Mouse (Mus musculus) limb, embryonic 13.5 days (tissue): ENCODE measurements around the gene Spout1. TPM values are rescaled to one million over a fixed set of nuclear protein-coding genes. Genes with fewer than 3 reads are reported as not detected.
A peak's percentile ranks its signal among the peaks of the same experiment; 100 is the strongest.
"Not testable (repeated sequence)": the region's sequence is repeated elsewhere in the genome, so short reads cannot be mapped to it uniquely, and the experiment has no call there.

Experiments used
- ATAC-seq: fragments of 200-750 bp; cut with Nextera tagmentation; 2 replicates; pipeline ENCODE4 v1.8.0; 2017; ENCODE audit warnings: low read depth, moderate number of reproducible peaks, moderate TSS enrichment; ENCODE audit not compliant: low FRiP score
- H3K27ac ChIP-seq: fragments of 300-500 bp; sonication (generic); 2 replicates; pipeline ENCODE4 v1.5.1; 2015; ENCODE audit warnings: inconsistent platforms, mild to moderate bottlenecking, moderate library complexity
- H3K27me3 ChIP-seq: fragments of 300-500 bp; sonication (generic); 2 replicates; pipeline ENCODE4 v1.6.1; 2015; ENCODE audit warnings: mild to moderate bottlenecking, inconsistent platforms
- H3K36me3 ChIP-seq: fragments of 300-500 bp; sonication (generic); 2 replicates; pipeline ENCODE4 v1.6.1; 2015; ENCODE audit warnings: inconsistent platforms, mild to moderate bottlenecking, moderate library complexity
- H3K4me1 ChIP-seq: fragments of 300-500 bp; sonication (generic); 2 replicates; pipeline ENCODE4 v1.6.1; 2015; ENCODE audit warnings: inconsistent platforms
- H3K4me2 ChIP-seq: fragments of 300-500 bp; sonication (generic); replicated peaks from 2 replicates; pipeline ENCODE4 v1.6.1; 2015; ENCODE audit warnings: inconsistent platforms, mild to moderate bottlenecking, moderate library complexity
- H3K4me3 ChIP-seq: fragments of 300-500 bp; sonication (generic); 2 replicates; pipeline ENCODE4 v1.5.1; 2015; ENCODE audit warnings: moderate library complexity, mild to moderate bottlenecking, inconsistent platforms
- H3K9ac ChIP-seq: fragments of 300-500 bp; sonication (generic); 2 replicates; pipeline ENCODE4 v1.6.1; 2015; ENCODE audit warnings: mild to moderate bottlenecking, inconsistent platforms
- H3K9me3 ChIP-seq: fragments of 300-500 bp; sonication (generic); 2 replicates; pipeline ENCODE4 v1.6.1; 2016; ENCODE audit warnings: inconsistent platforms
- WGBS: fragments of 180-500 bp; shearing (Covaris S2); methylation state at CpG from one replicate; pipeline ENCODE4 v1.1.7; 2015; 5-methylcytosine and 5-hydroxymethylcytosine counted together
- polyA plus RNA-seq: library from polyadenylated mRNA; unstranded; fragments of >200 nt; fragmentation: Nextera tagmentation; extraction: Ambion mirVana; gene quantifications from 2 replicates; pipeline ENCODE4 v1.2.1, GENCODE M21; 2015

Gene Spout1
- polyA plus RNA-seq, 1 experiment from 2014 or later = 96.7 TPM

GRCm38 (mm10) chr2:30175897-30176296 lies 2.4 kb downstream of the Spout1 start:
- Histone ChIP-seq H3K27me3 (no peaks in the 10 kb centered on the region), H3K36me3 (peaks cover 52% of the 10 kb centered on the region), H3K4me2 (no peak overlapping the region), H3K4me1 (peaks cover 23% of the 10 kb centered on the region), H3K4me3 (no peak overlapping the region), H3K9ac (no peak overlapping the region), H3K27ac (no peak overlapping the region), H3K9me3 (0 out of 2 replicates have a peak, but pooled peaks cover 4% of the 10 kb centered on the region)
- no peak for ATAC-seq
- WGBS = 87% methylated on average over 8 of the region's 8 CpGs

- peaks cover 23% of the 10 kb centered on the region for H3K4me1 ChIP-seq
- H3K27me3 ChIP-seq = no peaks in the 10 kb centered on the region
- no peak overlapping the region for H3K4me2 ChIP-seq
- no peak overlapping the region for H3K27ac ChIP-seq
- no peak overlapping the region for H3K9ac ChIP-seq
- ATAC-seq = no peak
- H3K4me3 ChIP-seq = no peak overlapping the region
- peaks cover 52% of the 10 kb centered on the region for H3K36me3 ChIP-seq
- 95% methylated on average over 20 of the region's 20 CpGs for WGBS
- H3K9me3 ChIP-seq = 0 out of 2 replicates have a peak, but pooled peaks cover 4% of the 10 kb centered on the region
Measured at GRCm38 (mm10) chr2:30173541-30174240, 4.6 kb downstream of the Spout1 start.

GRCm38 (mm10) chr2:30171997-30172382 lies 6.3 kb downstream of the Spout1 start:
- peaks cover 7% of the 10 kb centered on the region for H3K9me3 ChIP-seq
- H3K4me3 ChIP-seq = peak overlapping the region; percentile 69
- H3K4me2 ChIP-seq = peak overlapping the region; percentile 92
- no peaks in the 10 kb centered on the region for H3K27me3 ChIP-seq
- no peak for ATAC-seq
- peaks cover 47% of the 10 kb centered on the region for H3K36me3 ChIP-seq
- peaks cover 14% of the 10 kb centered on the region for H3K4me1 ChIP-seq
- WGBS = 1% methylated on average over 19 of the region's 19 CpGs
- H3K9ac ChIP-seq = peak overlapping the region; percentile 77
- peak overlapping the region; percentile 87; the same call in 1 of the 2 replicates for H3K27ac ChIP-seq

GRCm38 (mm10) chr2:30171371-30171996 lies 6.8 kb downstream of the Spout1 start, which contains the start of gene Endog:
Gene Endog (plus strand): TSS chr2:30171493.
- Histone ChIP-seq H3K4me2 (peak within 1 kb of the TSS; percentile 92), H3K27ac (peak within 1 kb of the TSS; percentile 87; the same call in 1 of the 2 replicates), H3K36me3 (peaks cover 42% of the 10 kb centered on the region), H3K4me3 (peak within 1 kb of the TSS; percentile 69), H3K27me3 (no peaks in the 10 kb centered on the region), H3K4me1 (peaks cover 11% of the 10 kb centered on the region), H3K9me3 (peaks cover 12% of the 10 kb centered on the region), H3K9ac (peak within 1 kb of the TSS; percentile 77)
- under 1% methylated on average over 75 of the region's 75 CpGs for WGBS
- ATAC-seq = peak; percentile 95

- no peaks in the 10 kb centered on the region for H3K4me1 ChIP-seq
- H3K9ac ChIP-seq = no peak overlapping the region
- no peaks in the 10 kb centered on the region for H3K27me3 ChIP-seq
- H3K9me3 ChIP-seq = peaks cover 17% of the 10 kb centered on the region
- WGBS = 61% methylated on average over 4 of the region's 4 CpGs
- H3K36me3 ChIP-seq = no peaks in the 10 kb centered on the region
- no peak overlapping the region for H3K4me2 ChIP-seq
- H3K27ac ChIP-seq = no peak overlapping the region
- no peak overlapping the region for H3K4me3 ChIP-seq
- no peak for ATAC-seq
Measured at GRCm38 (mm10) chr2:30166677-30167076, 11.6 kb downstream of the Spout1 start.

- Histone ChIP-seq H3K36me3 (no peaks in the 10 kb centered on the region), H3K4me1 (no peaks in the 10 kb centered on the region), H3K9ac (no peak overlapping the region), H3K4me3 (no peak overlapping the region), H3K27me3 (no peaks in the 10 kb centered on the region), H3K9me3 (peaks cover 17% of the 10 kb centered on the region), H3K27ac (no peak overlapping the region), H3K4me2 (no peak overlapping the region)
- no peak for ATAC-seq
- WGBS = 55% methylated on average over 9 of the region's 9 CpGs
Measured at GRCm38 (mm10) chr2:30164340-30164932, 13.8 kb downstream of the Spout1 start.

- no peaks in the 10 kb centered on the region for H3K4me1 ChIP-seq
- no peak overlapping the region for H3K4me2 ChIP-seq
- H3K9me3 ChIP-seq = peaks cover 13% of the 10 kb centered on the region
- no peak overlapping the region for H3K9ac ChIP-seq
- H3K4me3 ChIP-seq = no peak overlapping the region
- H3K36me3 ChIP-seq = no peaks in the 10 kb centered on the region
- H3K27ac ChIP-seq = no peak overlapping the region
- no peaks in the 10 kb centered on the region for H3K27me3 ChIP-seq
- ATAC-seq = no peak
Measured at GRCm38 (mm10) chr2:30161809-30162208, 16.4 kb downstream of the Spout1 start.

- ATAC-seq, H3K4me3 ChIP-seq: not testable (repeated sequence)
- 78% methylated on average over 7 of the region's 10 CpGs for WGBS
Measured at GRCm38 (mm10) chr2:30159871-30160270, 18.4 kb downstream of the Spout1 start.

GRCm38 (mm10) chr2:30152616-30153015 lies 25.6 kb downstream of the Spout1 start:
- no peak overlapping the region for H3K27ac ChIP-seq
- H3K27me3 ChIP-seq = no peaks in the 10 kb centered on the region
- H3K4me3 ChIP-seq = no peak overlapping the region
- ATAC-seq = no peak
- H3K4me2 ChIP-seq = no peak overlapping the region
- H3K9me3 ChIP-seq = no peaks in the 10 kb centered on the region
- no peak overlapping the region for H3K9ac ChIP-seq
- WGBS = 84% methylated on average over 8 of the region's 8 CpGs
- peaks cover 45% of the 10 kb centered on the region for H3K36me3 ChIP-seq
- no peaks in the 10 kb centered on the region for H3K4me1 ChIP-seq

More at GRCm38 (mm10) chr2:30159871-30160270, 18.4 kb downstream of the Spout1 start:
- not testable (repeated sequence) for H3K4me1 ChIP-seq, H3K36me3 ChIP-seq, H3K9me3 ChIP-seq, H3K27ac ChIP-seq, H3K9ac ChIP-seq, H3K27me3 ChIP-seq, H3K4me2 ChIP-seq

GRCm38 (mm10) chr2:30151840-30152239 lies 26.4 kb downstream of the Spout1 start:
- Histone ChIP-seq H3K36me3 (peaks cover 53% of the 10 kb centered on the region), H3K27me3 (no peaks in the 10 kb centered on the region), H3K9me3 (no peaks in the 10 kb centered on the region), H3K4me3 (no peak overlapping the region), H3K9ac (no peak overlapping the region), H3K27ac (no peak overlapping the region), H3K4me1 (no peaks in the 10 kb centered on the region), H3K4me2 (no peak overlapping the region)
- WGBS = 87% methylated on average over 11 of the region's 11 CpGs
- no peak for ATAC-seq

GRCm38 (mm10) chr2:30147466-30147865 lies 30.8 kb downstream of the Spout1 start:
- Histone ChIP-seq H3K9ac (no peak overlapping the region), H3K36me3 (peaks cover 92% of the 10 kb centered on the region), H3K27ac (no peak overlapping the region), H3K4me2 (no peak overlapping the region), H3K4me3 (no peak overlapping the region), H3K27me3 (no peaks in the 10 kb centered on the region), H3K9me3 (no peaks in the 10 kb centered on the region), H3K4me1 (no peaks in the 10 kb centered on the region)
- WGBS = 94% methylated on average over 4 of the region's 4 CpGs
- no peak for ATAC-seq

- H3K9ac ChIP-seq = no peak overlapping the region
- no peak for ATAC-seq
- no peaks in the 10 kb centered on the region for H3K27me3 ChIP-seq
- no peaks in the 10 kb centered on the region for H3K9me3 ChIP-seq
- no peak overlapping the region for H3K4me3 ChIP-seq
- H3K4me1 ChIP-seq = no peaks in the 10 kb centered on the region
- no peak overlapping the region for H3K27ac ChIP-seq
- WGBS = 98% methylated on average over 4 of the region's 4 CpGs
- H3K4me2 ChIP-seq = no peak overlapping the region
- peaks cover 95% of the 10 kb centered on the region for H3K36me3 ChIP-seq
Measured at GRCm38 (mm10) chr2:30144436-30144835, 33.8 kb downstream of the Spout1 start.
